Mouse (Mus musculus) spleen, adult 18-20 months (tissue): ENCODE measurements around the gene Hnrnpa1.

ENCODE experiments used
- DNase-seq, 2 experiments: peaks; one replicate each; pipeline ENCODE4 v3.0.0; 2022; ENCODE audit warnings: mixed read lengths in 2 of 2

Gene Hnrnpa1

GRCm38 (mm10) chr15:103240160-103241028 is at the start of gene Hnrnpa1:
TSS of gene Hnrnpa1 (plus strand) at chr15:103240432.
- DNase-seq = peak; percentile 76 to 84

DNA sequence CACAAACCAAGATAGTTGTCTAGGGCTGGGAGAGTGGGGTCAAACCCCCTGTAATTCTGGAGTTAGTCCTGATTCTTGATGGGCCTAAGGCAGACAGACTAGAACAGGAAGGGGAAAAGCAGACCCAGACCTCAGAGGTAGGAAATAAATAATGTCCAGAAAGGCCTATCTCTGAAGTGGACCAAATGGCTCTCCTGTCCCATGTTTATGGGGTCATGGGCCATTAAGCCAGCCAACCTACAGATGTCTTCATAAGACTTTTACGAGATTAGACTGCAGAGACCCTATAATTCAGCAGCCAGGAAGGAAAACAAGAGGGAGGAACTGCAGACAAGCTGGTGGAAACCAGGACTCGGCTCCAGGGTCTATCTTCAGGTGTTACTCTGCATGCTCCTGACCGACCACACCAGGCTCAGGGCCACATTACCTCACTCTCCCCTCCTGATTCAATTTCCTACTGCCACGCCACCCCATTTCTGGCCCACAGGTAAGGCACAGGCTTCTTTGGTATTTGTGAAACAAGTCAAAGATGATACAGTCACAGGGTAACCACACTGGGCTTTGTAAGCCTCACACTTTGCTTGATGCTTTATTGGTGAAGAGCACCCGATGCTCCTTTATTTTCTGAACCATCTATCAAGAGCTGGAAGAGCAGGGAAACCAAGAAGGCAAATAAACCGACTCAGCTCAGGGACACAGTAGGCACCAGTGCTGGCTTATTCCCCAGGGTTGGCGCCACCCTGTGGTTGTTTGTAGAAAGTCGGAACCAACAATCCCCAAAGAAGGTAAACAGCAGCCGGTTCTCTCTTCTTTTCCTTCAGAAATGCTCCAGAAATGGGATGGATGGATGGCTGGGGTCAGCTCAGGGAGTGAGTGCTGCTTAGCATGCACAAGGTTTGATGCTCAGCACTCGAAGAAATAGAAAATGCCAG is 49.4 kb upstream of the Hnrnpa1 start:
- peak in 1 of 2 experiments; percentile 43 for DNase-seq

GRCm38 (mm10) chr15:103193606-103194005 is 46.6 kb upstream of the Hnrnpa1 start:
- no peak for DNase-seq

- DNase-seq = no peak
These were observed 43.4 kb upstream of the Hnrnpa1 start for GRCm38 (mm10) chr15:103196835-103197234.

DNA sequence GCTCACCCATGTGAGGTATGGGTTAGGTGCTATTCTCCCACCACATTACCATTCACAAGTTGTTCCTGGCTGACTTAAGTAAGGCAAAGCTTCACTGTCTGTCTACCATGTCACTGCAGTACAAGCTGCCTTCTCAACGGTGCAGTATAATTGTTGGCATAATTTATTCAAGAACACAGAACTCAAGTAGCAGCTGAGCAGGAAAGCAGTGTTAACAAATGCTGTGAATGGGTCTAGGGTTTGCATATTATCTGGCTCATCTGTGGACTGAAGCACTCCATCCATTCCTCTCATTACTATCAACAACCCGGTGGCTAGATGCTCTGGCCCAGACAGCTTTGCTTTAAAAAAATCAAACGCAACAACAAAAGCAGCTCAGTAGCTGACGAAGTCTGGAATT is 42.4 kb upstream of the Hnrnpa1 start:
- DNase-seq = no peak

- DNase-seq = no peak
These were observed 38.0 kb upstream of the Hnrnpa1 start for GRCm38 (mm10) chr15:103202088-103202793.

DNA sequence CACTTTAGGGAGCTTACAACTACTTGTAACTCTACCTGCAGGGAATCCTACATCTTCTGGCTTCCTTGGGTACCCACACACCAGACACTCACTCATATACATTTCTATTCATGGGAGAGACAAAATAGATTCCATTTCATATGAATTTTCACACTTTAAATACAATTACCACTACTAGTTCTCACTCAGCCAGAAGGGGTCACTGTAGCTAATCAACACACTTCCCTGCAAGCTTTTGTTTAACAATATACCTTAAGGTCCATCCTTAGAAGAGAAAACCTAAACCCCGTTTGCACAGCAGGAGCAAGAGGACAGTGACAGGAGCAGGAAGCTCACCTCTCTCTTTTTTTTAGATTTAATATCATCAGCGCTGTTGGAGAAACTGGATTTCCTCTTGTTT is 35.1 kb upstream of the Hnrnpa1 start:
- DNase-seq = no peak

GRCm38 (mm10) chr15:103214149-103214548 is 26.1 kb upstream of the Hnrnpa1 start:
- DNase-seq = no peak

GRCm38 (mm10) chr15:103214971-103215907 is 25.0 kb upstream of the Hnrnpa1 start:
- DNase-seq = peak; percentile 48 to 55

DNA sequence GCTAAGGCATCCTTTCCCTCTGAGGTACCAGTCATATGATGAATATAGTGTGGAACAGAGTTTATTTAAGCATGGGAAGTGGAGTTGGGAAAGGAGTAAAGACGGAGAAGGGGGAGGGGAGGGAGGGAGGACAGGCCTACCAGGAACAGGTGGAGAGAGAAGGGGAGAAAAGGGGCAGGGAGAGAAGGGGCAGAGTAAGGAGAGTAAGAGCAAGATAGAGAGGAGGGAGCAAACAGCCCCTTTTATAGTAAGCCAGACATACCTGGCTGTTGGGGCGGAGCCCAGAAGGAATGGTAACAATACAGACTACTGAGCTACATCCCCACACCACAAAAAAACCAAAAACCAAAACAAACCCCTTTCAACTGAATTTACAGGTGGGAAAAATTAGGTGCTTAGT is 24.2 kb upstream of the Hnrnpa1 start:
- DNase-seq = no peak

GRCm38 (mm10) chr15:103220785-103221184 is 19.4 kb upstream of the Hnrnpa1 start:
- DNase-seq = no peak

- DNase-seq = no peak
These were observed 18.8 kb upstream of the Hnrnpa1 start for GRCm38 (mm10) chr15:103221386-103221785.

GRCm38 (mm10) chr15:103224161-103224560 is 16.1 kb upstream of the Hnrnpa1 start:
- DNase-seq = no peak

GRCm38 (mm10) chr15:103227022-103227421 is 13.2 kb upstream of the Hnrnpa1 start:
- no peak for DNase-seq

DNA sequence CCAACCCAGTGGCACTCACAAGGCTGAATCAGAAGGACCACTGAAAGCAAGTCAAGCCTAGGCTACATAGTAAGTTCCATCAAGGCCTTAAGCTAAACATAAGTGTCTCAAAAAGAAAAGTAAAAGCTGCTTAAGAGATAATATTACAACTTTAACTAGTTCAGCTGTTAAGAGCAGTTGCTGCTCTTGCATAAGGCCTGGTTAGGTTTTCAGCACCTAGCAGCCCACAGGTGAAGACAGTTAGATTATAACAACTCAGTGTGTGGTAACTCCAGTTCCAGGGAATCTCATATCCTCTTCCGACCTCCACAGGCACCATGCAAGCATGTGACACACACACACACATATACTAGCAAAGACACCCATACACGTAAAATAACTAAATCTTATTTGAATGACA is 12.7 kb upstream of the Hnrnpa1 start:
- no peak for DNase-seq

GRCm38 (mm10) chr15:103228904-103229303 is 11.3 kb upstream of the Hnrnpa1 start:
- DNase-seq = no peak

DNA sequence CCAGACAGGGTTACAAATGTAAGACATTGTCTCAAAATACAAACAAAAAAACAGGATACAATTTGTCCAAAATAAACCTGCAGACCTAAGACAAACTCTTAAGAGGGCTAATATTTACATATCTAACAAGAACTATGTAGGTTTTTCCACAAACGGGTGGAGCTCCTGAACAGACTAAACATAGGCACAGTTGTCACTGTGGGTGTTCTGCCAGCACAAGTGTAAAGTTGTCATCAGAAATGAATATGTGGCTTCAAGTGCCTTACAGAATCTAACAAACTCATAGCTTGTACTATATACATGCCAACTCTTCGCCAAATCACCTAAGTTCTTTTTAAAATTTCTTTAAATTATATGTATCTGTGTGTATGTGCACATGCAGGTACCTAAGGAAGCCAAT is 7.1 kb upstream of the Hnrnpa1 start:
- DNase-seq = no peak

DNA sequence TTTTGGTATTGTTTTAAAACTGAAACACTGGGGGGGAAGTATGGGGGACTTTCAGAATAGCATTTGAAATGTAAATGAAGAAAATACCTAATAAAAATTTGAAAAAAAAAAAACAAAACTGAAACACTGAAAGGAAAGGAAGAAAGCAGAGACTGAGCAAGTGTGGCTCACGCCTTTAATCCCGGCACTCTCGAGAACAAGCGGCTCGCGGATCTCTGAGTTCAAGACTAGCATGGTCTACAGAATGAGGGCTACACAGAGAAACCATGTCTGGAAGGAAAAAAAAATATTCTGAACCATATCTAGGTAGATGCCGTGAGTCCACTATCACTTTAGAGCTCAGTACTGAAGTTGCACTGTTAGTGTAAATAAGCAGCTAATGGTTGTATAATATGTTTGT is 2.9 kb upstream of the Hnrnpa1 start:
- no peak for DNase-seq

GRCm38 (mm10) chr15:103239130-103239684 is 1.0 kb upstream of the Hnrnpa1 start:
- peak; percentile 78 to 79 for DNase-seq

DNA sequence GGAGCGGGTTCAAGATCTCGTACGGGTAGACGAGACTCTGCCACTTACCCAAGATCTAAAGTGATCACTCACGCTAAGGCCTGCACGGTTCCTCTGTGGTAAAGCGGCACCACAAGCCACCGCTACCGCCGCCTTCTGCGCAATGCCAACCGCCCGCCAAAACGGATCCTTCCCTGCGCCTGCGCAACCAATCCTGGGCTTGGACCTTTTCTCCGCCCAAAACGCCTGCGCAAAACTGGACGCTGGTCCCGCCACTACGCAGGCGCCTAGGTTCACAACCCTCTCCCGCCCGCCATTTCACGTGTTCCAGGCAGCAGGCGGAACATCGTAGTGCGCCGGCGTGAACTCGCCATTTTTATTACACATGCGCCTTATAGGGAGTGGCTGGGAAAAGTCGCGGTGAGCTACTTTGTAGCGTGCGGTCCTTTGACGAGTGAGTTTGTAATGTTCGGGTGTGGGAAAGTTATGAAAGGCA is 510 bp upstream of the Hnrnpa1 start, which contains the start of gene Cbx5:
Cbx5 (minus strand) TSS at position 132 of the 475 bp plus-strand sequence.
- peak; percentile 90 to 97 for DNase-seq
